Mouse (Mus musculus): ENCODE measurements around the gene Ccnb1ip1.
"Not testable (repeated sequence)": the region's sequence is repeated elsewhere in the genome, so short reads cannot be mapped to it uniquely, and the experiment has no call there.

Ccnb1ip1 gene

GRCm38 (mm10) chr14:50807487-50808072 is at the start of gene Ccnb1ip1, which contains the start of gene Parp2:
TSS of gene Ccnb1ip1 (minus strand) at chr14:50807732.
TSS of gene Parp2 (plus strand) at chr14:50807841.
- peak; percentile 99 for ATAC-seq (ENCODE audit: low TSS enrichment)

- ATAC-seq (ENCODE audit: low TSS enrichment) = no peak
Measured at GRCm38 (mm10) chr14:50855788-50856187, 48.3 kb upstream of the Ccnb1ip1 start.

GRCm38 (mm10) chr14:50837236-50837635 is 29.7 kb upstream of the Ccnb1ip1 start:
- ATAC-seq (ENCODE audit: low TSS enrichment) = no peak

GRCm38 (mm10) chr14:50834435-50834834 is 26.9 kb upstream of the Ccnb1ip1 start:
- ATAC-seq (ENCODE audit: low TSS enrichment) = no peak

- 0 out of 2 replicates have a peak, but pooled peaks have one; percentile 16 for ATAC-seq (ENCODE audit: low TSS enrichment)
Measured at GRCm38 (mm10) chr14:50833964-50834363, 26.4 kb upstream of the Ccnb1ip1 start.

- ATAC-seq (ENCODE audit: low TSS enrichment) = no peak
Measured at GRCm38 (mm10) chr14:50829878-50830277, 22.3 kb upstream of the Ccnb1ip1 start.

GRCm38 (mm10) chr14:50826579-50826978 is 19.0 kb upstream of the Ccnb1ip1 start:
- peak; percentile 92 for ATAC-seq (ENCODE audit: low TSS enrichment)

GRCm38 (mm10) chr14:50824219-50824618 is 16.7 kb upstream of the Ccnb1ip1 start:
- ATAC-seq (ENCODE audit: low TSS enrichment) = no peak

GRCm38 (mm10) chr14:50823240-50823639 is 15.7 kb upstream of the Ccnb1ip1 start:
- ATAC-seq (ENCODE audit: low TSS enrichment) = no peak

- ATAC-seq (ENCODE audit: low TSS enrichment) = no peak
Measured at GRCm38 (mm10) chr14:50813060-50813459, 5.5 kb upstream of the Ccnb1ip1 start.

- ATAC-seq (ENCODE audit: low TSS enrichment) = not testable (repeated sequence)
Measured at GRCm38 (mm10) chr14:50806469-50806868, 1.1 kb downstream of the Ccnb1ip1 start.

- ATAC-seq (ENCODE audit: low TSS enrichment) = no peak
Measured at GRCm38 (mm10) chr14:50804683-50805082, 2.8 kb downstream of the Ccnb1ip1 start.

GRCm38 (mm10) chr14:50802843-50803562 is 4.5 kb downstream of the Ccnb1ip1 start:
- ATAC-seq (ENCODE audit: low TSS enrichment) = no peak

- ATAC-seq (ENCODE audit: low TSS enrichment) = no peak
Measured at GRCm38 (mm10) chr14:50802441-50802840, 5.1 kb downstream of the Ccnb1ip1 start.

- peak; percentile 79 for ATAC-seq (ENCODE audit: low TSS enrichment)
Measured at GRCm38 (mm10) chr14:50799502-50800259, 7.9 kb downstream of the Ccnb1ip1 start.

GRCm38 (mm10) chr14:50798512-50798911 is 9.0 kb downstream of the Ccnb1ip1 start:
- ATAC-seq (ENCODE audit: low TSS enrichment) = no peak

- ATAC-seq (ENCODE audit: low TSS enrichment) = no peak
Measured at GRCm38 (mm10) chr14:50796464-50796863, 11.1 kb downstream of the Ccnb1ip1 start.

- ATAC-seq (ENCODE audit: low TSS enrichment) = no peak
Measured at GRCm38 (mm10) chr14:50795965-50796364, 11.6 kb downstream of the Ccnb1ip1 start.

GRCm38 (mm10) chr14:50795261-50795935 is 12.1 kb downstream of the Ccnb1ip1 start:
- ATAC-seq (ENCODE audit: low TSS enrichment) = no peak

- no peak for ATAC-seq (ENCODE audit: low TSS enrichment)
Measured at GRCm38 (mm10) chr14:50788157-50788556, 19.4 kb downstream of the Ccnb1ip1 start.

- ATAC-seq (ENCODE audit: low TSS enrichment) = peak; percentile 100
Measured at GRCm38 (mm10) chr14:50785251-50785637, 22.3 kb downstream of the Ccnb1ip1 start, which contains the start of gene Ttc5. TSS of gene Ttc5 (minus strand) at chr14:50785519.

Data from frontal cortex, adult (tissue).